ENCODE assay signal across 10 mouse cellular contexts in genomic region chr19:45097868-45098267, GRCm38 (mm10). TPM values are rescaled to one million over a fixed set of nuclear protein-coding genes. Genes with fewer than 3 reads are reported as not detected.
DNase-seq lines count a peak whose midpoint lies in the region; ATAC-seq and TF ChIP-seq lines count a peak whose summit lies in the region.
"Had no signal": no experiment of that assay in that cellular context is flagged by ENCODE, and none has a peak within 500 bp of the region (broad histone marks: within the 10 kb centered on the region; RNA-seq: fewer than 3 reads in every experiment).

No protein-coding gene starts in this region.

- H3K27ac ChIP-seq in kidney, postnatal 0 days: no peak overlapping the region
- H3K27ac ChIP-seq in kidney, embryonic 14.5 days (ENCODE audit: low read depth, low read length): no peak overlapping the region
- no peak overlapping the region for H3K27ac ChIP-seq in embryonic facial prominence, embryonic 14.5 days (replicated peaks; ENCODE audit: low read depth, low read length)
- H3K27ac ChIP-seq: embryonic facial prominence, embryonic 12.5 days; limb, embryonic 15.5 days had no signal

- H3K27me3 ChIP-seq in kidney, postnatal 0 days (ENCODE audit: insufficient read depth, low read length): peaks cover 10% of the 10 kb centered on the region; the same call in 1 of the 2 replicates
- H3K27me3 ChIP-seq in kidney, embryonic 14.5 days (ENCODE audit: control insufficient read depth, insufficient read depth, low read length): peaks cover 28% of the 10 kb centered on the region
- H3K27me3 ChIP-seq in embryonic facial prominence, embryonic 14.5 days (replicated peaks; ENCODE audit: control insufficient read depth, insufficient read depth, low read length): peaks cover 7% of the 10 kb centered on the region; the same call in 1 of the 2 replicates
- H3K27me3 ChIP-seq in splenic B cell, adult 2 months (ENCODE audit: control insufficient read depth, insufficient read depth, low read length, poor library complexity, severe bottlenecking): no peaks in the 10 kb centered on the region

- TF ChIP-seq CTCF in kidney, postnatal 0 days (IDR thresholded peaks at IDR 0.05; ENCODE audit: low read depth): no peak

- no peaks in the 10 kb centered on the region for H3K4me1 ChIP-seq in kidney, postnatal 0 days (replicated peaks; ENCODE audit: insufficient read depth, low read length)
- H3K4me1 ChIP-seq in kidney, embryonic 14.5 days (ENCODE audit: control insufficient read depth, insufficient read depth, low read length): no peaks in the 10 kb centered on the region
- H3K4me1 ChIP-seq in embryonic facial prominence, embryonic 14.5 days (ENCODE audit: control insufficient read depth, insufficient read depth, low read length): no peaks in the 10 kb centered on the region
- H3K4me1 ChIP-seq: embryonic facial prominence, embryonic 12.5 days; limb, embryonic 15.5 days had no signal

- H3K36me3 ChIP-seq in kidney, postnatal 0 days (ENCODE audit: insufficient read depth, low read length): no peaks in the 10 kb centered on the region
- no peaks in the 10 kb centered on the region for H3K36me3 ChIP-seq in kidney, embryonic 14.5 days (ENCODE audit: control insufficient read depth, insufficient read depth, low read length)
- H3K36me3 ChIP-seq in embryonic facial prominence, embryonic 14.5 days (ENCODE audit: control insufficient read depth, insufficient read depth, low read length): no peaks in the 10 kb centered on the region
- H3K36me3 ChIP-seq in splenic B cell, adult 2 months (ENCODE audit: control insufficient read depth, insufficient read depth, low read length, poor library complexity, severe bottlenecking): no peaks in the 10 kb centered on the region
- H3K36me3 ChIP-seq: embryonic facial prominence, embryonic 12.5 days; limb, embryonic 15.5 days had no signal

- H3K4me2 ChIP-seq in kidney, postnatal 0 days (ENCODE audit: low read length): no peak overlapping the region
- H3K4me2 ChIP-seq in kidney, embryonic 14.5 days (replicated peaks; ENCODE audit: low read depth, low read length): no peak overlapping the region
- H3K4me2 ChIP-seq in embryonic facial prominence, embryonic 14.5 days (ENCODE audit: low read depth, low read length): no peak overlapping the region
- H3K4me2 ChIP-seq: embryonic facial prominence, embryonic 12.5 days; limb, embryonic 15.5 days had no signal

- H3K9ac ChIP-seq in kidney, postnatal 0 days (ENCODE audit: low read depth, low read length): no peak overlapping the region
- no peak overlapping the region for H3K9ac ChIP-seq in kidney, embryonic 14.5 days (ENCODE audit: low read depth, low read length)
- H3K9ac ChIP-seq in embryonic facial prominence, embryonic 14.5 days (ENCODE audit: low read depth, low read length): no peak overlapping the region
- H3K9ac ChIP-seq: embryonic facial prominence, embryonic 12.5 days; limb, embryonic 15.5 days had no signal

- DNase-seq in kidney, postnatal 0 days (ENCODE audit: low spot score): peak; percentile 87
- DNase-seq in NIH3T3 (ENCODE audit: low read depth): peak; percentile 90
- peak; percentile 78 for DNase-seq in embryonic facial prominence, embryonic 14.5 days (ENCODE audit: low spot score)
- peak; percentile 62 for DNase-seq in splenic B cell, adult 2 months (ENCODE audit: low read depth, low spot score)
- DNase-seq in ovary, postnatal 10 days (ENCODE audit: low spot score): no peak
- DNase-seq in left cerebral cortex, adult 9 months (ENCODE audit: low spot score in 2 of 2): no peak

- no peak overlapping the region for H3K4me3 ChIP-seq in kidney, postnatal 0 days (replicated peaks; ENCODE audit: low read depth, low read length)
- no peak overlapping the region for H3K4me3 ChIP-seq in kidney, embryonic 14.5 days (ENCODE audit: low read length)
- H3K4me3 ChIP-seq in embryonic facial prominence, embryonic 14.5 days (ENCODE audit: low read depth, low read length): no peak overlapping the region
- H3K4me3 ChIP-seq: embryonic facial prominence, embryonic 12.5 days; limb, embryonic 15.5 days had no signal

- no peak for ATAC-seq in kidney, postnatal 0 days (replicated peaks; ENCODE audit: low FRiP score, low read depth)
- no peak for ATAC-seq in kidney, embryonic 14.5 days (ENCODE audit: low FRiP score, low TSS enrichment)
- ATAC-seq in embryonic facial prominence, embryonic 14.5 days (ENCODE audit: low read depth): no peak

- no peaks in the 10 kb centered on the region for H3K9me3 ChIP-seq in kidney, postnatal 0 days (replicated peaks; ENCODE audit: low read length)
- no peaks in the 10 kb centered on the region for H3K9me3 ChIP-seq in kidney, embryonic 14.5 days (ENCODE audit: control insufficient read depth, low read length)
- H3K9me3 ChIP-seq in embryonic facial prominence, embryonic 14.5 days (ENCODE audit: control insufficient read depth, low read length): no peaks in the 10 kb centered on the region
- H3K9me3 ChIP-seq: embryonic facial prominence, embryonic 12.5 days; limb, embryonic 15.5 days had no signal

- 19% methylated on average over 11 of the region's 11 CpGs for WGBS in kidney, postnatal 0 days
- WGBS in kidney, embryonic 14.5 days: 16% methylated on average over 11 of the region's 11 CpGs
- 22% methylated on average over 11 of the region's 11 CpGs for WGBS in embryonic facial prominence, embryonic 14.5 days

RNA-seq across cellular contexts. Expression of gene Kazald1, which starts 22.8 kb away (rescaled TPM):
- polyA plus RNA-seq in kidney, postnatal 0 days (2015; fragmentation: Nextera tagmentation; extraction: Ambion mirVana): 23.6 and 25.0 TPM in 2 replicates
- 10.7 and 10.9 TPM in 2 replicates for polyA plus RNA-seq in kidney, embryonic 14.5 days (2014; fragmentation: Nextera tagmentation; extraction: Ambion mirVana)
- polyA plus RNA-seq in embryonic facial prominence, embryonic 14.5 days (2014; fragmentation: Nextera tagmentation; extraction: Ambion mirVana): 51.5 and 64.9 TPM in 2 replicates

RNA-seq across cellular contexts. Expression of gene Sfxn3, which starts 50.6 kb away (rescaled TPM):
- polyA plus RNA-seq in kidney, postnatal 0 days (2015; fragmentation: Nextera tagmentation; extraction: Ambion mirVana): 28.4 and 29.0 TPM in 2 replicates
- 11.0 and 18.3 TPM in 2 replicates for polyA plus RNA-seq in kidney, embryonic 14.5 days (2014; fragmentation: Nextera tagmentation; extraction: Ambion mirVana)
- 28.1 and 31.1 TPM in 2 replicates for polyA plus RNA-seq in embryonic facial prominence, embryonic 14.5 days (2014; fragmentation: Nextera tagmentation; extraction: Ambion mirVana)

RNA-seq across cellular contexts. Expression of gene Pdzd7, which starts 52.4 kb away (rescaled TPM):
- polyA plus RNA-seq in kidney, postnatal 0 days (2015; fragmentation: Nextera tagmentation; extraction: Ambion mirVana): 0.43 and 0.80 TPM in 2 replicates
- polyA plus RNA-seq in kidney, embryonic 14.5 days (2014; fragmentation: Nextera tagmentation; extraction: Ambion mirVana): 1.3 and 1.4 TPM in 2 replicates
- polyA plus RNA-seq in embryonic facial prominence, embryonic 14.5 days (2014; fragmentation: Nextera tagmentation; extraction: Ambion mirVana): 0.32 and 0.67 TPM in 2 replicates

RNA-seq across cellular contexts. Expression of gene Tlx1, which starts 52.6 kb away (rescaled TPM):
- polyA plus RNA-seq in kidney, postnatal 0 days (2015; fragmentation: Nextera tagmentation; extraction: Ambion mirVana): not detected in 2 replicates
- 0.26 TPM in 1 of 2 replicates, not detected in the other for polyA plus RNA-seq in kidney, embryonic 14.5 days (2014; fragmentation: Nextera tagmentation; extraction: Ambion mirVana)
- 1.7 and 1.9 TPM in 2 replicates for polyA plus RNA-seq in embryonic facial prominence, embryonic 14.5 days (2014; fragmentation: Nextera tagmentation; extraction: Ambion mirVana)
- polyA plus RNA-seq: small intestine, adult 2 months had no signal

Comparison
In these comparisons a context has a peak if more than half of its experiments do, and no peak if none do; other contexts are left out.
1. DNase-seq: peak in kidney, postnatal 0 days (single experiment), NIH3T3 (single experiment), embryonic facial prominence, embryonic 14.5 days (single experiment) and splenic B cell, adult 2 months (single experiment); none in ovary, postnatal 10 days (single experiment) and left cerebral cortex, adult 9 months (0 of 2).